Mouse (Mus musculus) MEL (cell line): ENCODE results near the gene Nos3. TPM values are rescaled to one million over a fixed set of nuclear protein-coding genes. Genes with fewer than 3 reads are reported as not detected.

Experiments used
- DNase-seq: peaks from one replicate; pipeline ENCODE4 v3.0.0; 2011; ENCODE audit warnings: low read depth, low spot score
- H3K27ac ChIP-seq: 2 replicates; pipeline ENCODE4 v1.5.1; 2012; ENCODE audit warnings: low read depth, mild to moderate bottlenecking, control low read depth, low read length, moderate library complexity; ENCODE audit not compliant: control insufficient read depth
- H3K27me3 ChIP-seq, 2 experiments: fragments of 150-350 bp in 1 of 2; sonication (generic) in 1 of 2; 2 replicates each; pipeline ENCODE4 v1.6.1; 2012; ENCODE audit warnings: low read length in 2 of 2, mild to moderate bottlenecking in 2 of 2, improper control_type of control experiment in 1 of 2, moderate library complexity in 1 of 2; ENCODE audit not compliant: insufficient read depth in 2 of 2, control insufficient read depth in 1 of 2
- H3K36me3 ChIP-seq, 2 experiments: 2 replicates each; pipeline ENCODE4 v1.6.1; 2012 to 2014; ENCODE audit warnings: low read length in 2 of 2, improper control_type of control experiment in 1 of 2, inconsistent platforms in 1 of 2, mild to moderate bottlenecking in 1 of 2; ENCODE audit not compliant: insufficient read depth in 2 of 2, control insufficient read depth in 1 of 2
- H3K4me1 ChIP-seq, 2 experiments: fragments of 150-350 bp in 1 of 2; sonication (generic) in 1 of 2; 2 replicates each; pipeline ENCODE4 v1.6.1; 2012; ENCODE audit warnings: low read length in 2 of 2, improper control_type of control experiment in 1 of 2, mild to moderate bottlenecking in 1 of 2; ENCODE audit not compliant: insufficient read depth in 2 of 2, control insufficient read depth in 1 of 2
- H3K4me3 ChIP-seq, 2 experiments: fragments of 150-350 bp in 1 of 2; sonication (generic) in 1 of 2; 2 replicates each; pipeline ENCODE4 v1.5.1; 2012; ENCODE audit warnings: low read depth in 2 of 2, low read length in 2 of 2, mild to moderate bottlenecking in 2 of 2, moderate library complexity in 2 of 2, control low read depth in 1 of 2, improper control_type of control experiment in 1 of 2; ENCODE audit not compliant: control insufficient read depth in 1 of 2, insufficient read depth in 1 of 2
- H3K79me2 ChIP-seq: 2 replicates; pipeline ENCODE4 v1.6.1; 2012; ENCODE audit warnings: mild to moderate bottlenecking, low read length, moderate library complexity; ENCODE audit not compliant: control insufficient read depth, poor library complexity, insufficient read depth
- H3K9ac ChIP-seq: 2 replicates; pipeline ENCODE4 v1.6.1; 2012; ENCODE audit warnings: low read depth, mild to moderate bottlenecking, control low read depth, low read length, moderate library complexity; ENCODE audit not compliant: control insufficient read depth, poor library complexity, severe bottlenecking
- H3K9me3 ChIP-seq: fragments of 150-350 bp; sonication (generic); replicated peaks from 2 replicates; pipeline ENCODE4 v1.6.1; 2012; ENCODE audit warnings: mild to moderate bottlenecking, low read length, improper control_type of control experiment, moderate library complexity; ENCODE audit not compliant: insufficient read depth
- BHLHE40 ChIP-seq: IDR thresholded peaks from 2 replicates; pipeline ENCODE4 v1.6.1; 2012; ENCODE audit warnings: low read depth, mild to moderate bottlenecking, inconsistent platforms, low read length, improper control_type of control experiment, borderline replicate concordance
- CHD1 ChIP-seq: IDR thresholded peaks from 2 replicates; pipeline ENCODE4 v1.6.1; 2012; ENCODE audit warnings: low read depth, mild to moderate bottlenecking, inconsistent platforms, low read length, improper control_type of control experiment
- CHD2 ChIP-seq: IDR thresholded peaks from 2 replicates; pipeline ENCODE4 v1.6.1; 2011; ENCODE audit warnings: low read length, improper control_type of control experiment
- CTCF ChIP-seq, 3 experiments: IDR thresholded peaks in 2 of 3; conservative IDR thresholded peaks in 1 of 3; 2 replicates each; pipeline ENCODE4 v1.5.1; 2011 to 2012; ENCODE audit warnings: low read length in 3 of 3, low read depth in 2 of 3, mild to moderate bottlenecking in 2 of 3, improper control_type of control experiment in 1 of 3, inconsistent platforms in 1 of 3, mixed read lengths in 1 of 3, moderate library complexity in 1 of 3; ENCODE audit not compliant: control insufficient read depth in 1 of 3, insufficient read depth in 1 of 3, poor library complexity in 1 of 3, severe bottlenecking in 1 of 3
- E2F4 ChIP-seq: IDR thresholded peaks from 2 replicates; pipeline ENCODE4 v1.6.1; 2011; ENCODE audit warnings: low read depth, low read length, improper control_type of control experiment, borderline replicate concordance
- ELF1 ChIP-seq: IDR thresholded peaks from 2 replicates; pipeline ENCODE4 v1.6.1; 2014; ENCODE audit warnings: low read depth, mild to moderate bottlenecking, inconsistent platforms, low read length, improper control_type of control experiment, moderate library complexity
- EP300 ChIP-seq, 2 experiments: IDR thresholded peaks; 2 replicates each; pipeline ENCODE4 v1.6.1; 2011; ENCODE audit warnings: improper control_type of control experiment in 2 of 2, low read length in 2 of 2, low read depth in 1 of 2, mild to moderate bottlenecking in 1 of 2
- GATA1 ChIP-seq: IDR thresholded peaks from 2 replicates; pipeline ENCODE4 v1.6.1; 2011; ENCODE audit warnings: low read depth, low read length, improper control_type of control experiment
- HCFC1 ChIP-seq: IDR thresholded peaks from 2 replicates; pipeline ENCODE4 v1.6.1; 2012; ENCODE audit warnings: low read depth, mild to moderate bottlenecking, inconsistent platforms, low read length, improper control_type of control experiment, moderate library complexity
- KAT2A ChIP-seq: conservative IDR thresholded peaks from 2 replicates; pipeline ENCODE4 v1.6.1; 2012; ENCODE audit warnings: low read depth, low read length, improper control_type of control experiment, inconsistent platforms
- MAFK ChIP-seq: IDR thresholded peaks from 2 replicates; pipeline ENCODE4 v1.6.1; 2011; ENCODE audit warnings: low read depth, mild to moderate bottlenecking, low read length, improper control_type of control experiment, borderline replicate concordance
- MAZ ChIP-seq: IDR thresholded peaks from 2 replicates; pipeline ENCODE4 v1.6.1; 2012; ENCODE audit warnings: low read depth, mild to moderate bottlenecking, inconsistent platforms, low read length, improper control_type of control experiment
- MEF2A ChIP-seq: IDR thresholded peaks from 2 replicates; pipeline ENCODE4 v1.6.1; 2014; ENCODE audit warnings: low read depth, mild to moderate bottlenecking, inconsistent platforms, low read length, improper control_type of control experiment; ENCODE audit not compliant: poor library complexity, insufficient replicate concordance, severe bottlenecking; ENCODE audit errors: extremely low read depth
- MYB ChIP-seq: IDR thresholded peaks from 2 replicates; pipeline ENCODE4 v1.6.1; 2011; ENCODE audit warnings: mild to moderate bottlenecking, low read depth, low read length, improper control_type of control experiment
- MYC ChIP-seq: IDR thresholded peaks from 2 replicates; pipeline ENCODE4 v1.6.1; 2011; ENCODE audit warnings: low read depth, mild to moderate bottlenecking, low read length, improper control_type of control experiment, moderate library complexity
- NELFE ChIP-seq: IDR thresholded peaks from 2 replicates; pipeline ENCODE4 v1.6.1; 2011; ENCODE audit warnings: low read depth, low read length, improper control_type of control experiment
- NRF1 ChIP-seq: IDR thresholded peaks from 2 replicates; pipeline ENCODE4 v1.6.1; 2014; ENCODE audit warnings: low read depth, mild to moderate bottlenecking, inconsistent platforms, low read length, improper control_type of control experiment, moderate library complexity; ENCODE audit not compliant: poor library complexity, insufficient read depth, severe bottlenecking
- POLR2A ChIP-seq, 2 experiments: IDR thresholded peaks; 2 replicates each; pipeline ENCODE4 v1.6.1; 2011 to 2012; ENCODE audit warnings: low read length in 2 of 2, mild to moderate bottlenecking in 2 of 2, control low read depth in 1 of 2, improper control_type of control experiment in 1 of 2, low read depth in 1 of 2, moderate library complexity in 1 of 2; ENCODE audit not compliant: control insufficient read depth in 1 of 2, insufficient read depth in 1 of 2, poor library complexity in 1 of 2
- POLR2AphosphoS2 ChIP-seq: IDR thresholded peaks from 2 replicates; pipeline ENCODE4 v1.6.1; 2011; ENCODE audit warnings: low read length, improper control_type of control experiment
- RAD21 ChIP-seq: IDR thresholded peaks from 2 replicates; pipeline ENCODE4 v1.6.1; 2011; ENCODE audit warnings: mild to moderate bottlenecking, low read depth, low read length, improper control_type of control experiment
- TAL1 ChIP-seq: IDR thresholded peaks from 2 replicates; pipeline ENCODE4 v1.6.1; 2012; ENCODE audit warnings: mild to moderate bottlenecking, inconsistent platforms, low read length, moderate library complexity, mixed read lengths
- USF1 ChIP-seq: IDR thresholded peaks from 2 replicates; pipeline ENCODE4 v1.6.1; 2014; ENCODE audit warnings: low read depth, mild to moderate bottlenecking, inconsistent platforms, low read length, improper control_type of control experiment, moderate library complexity
- USF2 ChIP-seq, 2 experiments: IDR thresholded peaks; 2 replicates each; pipeline ENCODE4 v1.6.1; 2011 to 2012; ENCODE audit warnings: improper control_type of control experiment in 2 of 2, low read length in 2 of 2, borderline replicate concordance in 1 of 2, inconsistent platforms in 1 of 2, low read depth in 1 of 2, mild to moderate bottlenecking in 1 of 2; ENCODE audit not compliant: insufficient read depth in 1 of 2
- ZKSCAN1 ChIP-seq: IDR thresholded peaks from 2 replicates; pipeline ENCODE4 v1.6.1; 2012; ENCODE audit warnings: low read depth, mild to moderate bottlenecking, inconsistent platforms, low read length, improper control_type of control experiment, moderate library complexity
- polyA plus RNA-seq, 2 experiments: library from polyadenylated mRNA; stranded (reverse) in 1 of 2; unstranded in 1 of 2; fragments of >175 nt in 1 of 2; fragments of >200 nt in 1 of 2; gene quantifications; 2 replicates each; pipeline versions ENCODE4 v1.2.1 to v1.2.4; 2012; ENCODE audit warnings: low replicate concordance in 2 of 2, low read depth in 1 of 2; ENCODE audit not compliant: insufficient read length in 2 of 2, insufficient read depth in 1 of 2, missing spikeins in 1 of 2
- total RNA-seq: library from RNA; depleted of rRNA; stranded (reverse); fragments of 300-350 nt; gene quantifications from 2 replicates; pipeline ENCODE4 v1.2.3, GENCODE M21; 2012

Nos3 gene
- total and polyA plus RNA-seq, 3 experiments = 3.9 to 6.2 TPM; not detected in 1

GRCm38 (mm10) chr5:24416222-24416736 lies 51.7 kb downstream of the Nos3 start (continued):
- no peak for TF ChIP-seq ZKSCAN1
- TF ChIP-seq CHD2 = no peak

- H3K27me3 ChIP-seq = no peaks in the 10 kb centered on the region
- TF ChIP-seq MYC (no peak), CHD1 (no peak), NELFE (no peak), MEF2A (no peak), POLR2AphosphoS2 (no peak), NRF1 (no peak), ZKSCAN1 (no peak), TAL1 (no peak), CHD2 (no peak), MAFK (no peak), POLR2A (IDR thresholded peaks at IDR 0.05; ENCODE audit: control insufficient read depth in 1 of 2, insufficient read depth in 1 of 2, low read depth in 1 of 2, low read length in 2 of 2, poor library complexity in 1 of 2) (no peak), USF2 (IDR thresholded peaks at IDR 0.05; ENCODE audit: borderline replicate concordance in 1 of 2, insufficient read depth in 1 of 2, low read depth in 1 of 2, low read length in 2 of 2) (no peak), HCFC1 (no peak), ELF1 (no peak), EP300 (IDR thresholded peaks at IDR 0.05; ENCODE audit: low read depth in 1 of 2, low read length in 2 of 2) (no peak), KAT2A (no peak), GATA1 (no peak)
- TF ChIP-seq, all 39 proteins: peak for 0
- H3K36me3 ChIP-seq = peaks cover 0 to under 1% of the 10 kb centered on the region in 2 experiments; a peak in 1 of 4 replicates
- H3K27ac ChIP-seq = no peak overlapping the region
- H3K9ac ChIP-seq = no peak overlapping the region
- no peak for DNase-seq
- no peaks in the 10 kb centered on the region for H3K79me2 ChIP-seq
- peaks cover 0 to 5% of the 10 kb centered on the region in 2 experiments; a peak in 2 of 4 replicates for H3K4me1 ChIP-seq
- no peak overlapping the region for H3K4me3 ChIP-seq
- no peaks in the 10 kb centered on the region for H3K9me3 ChIP-seq
Observed at GRCm38 (mm10) chr5:24417587-24417986, 53.0 kb downstream of the Nos3 start.

- H3K4me1 ChIP-seq = peaks cover 3 to 8% of the 10 kb centered on the region in 2 experiments; a peak in 3 of 4 replicates
Observed at GRCm38 (mm10) chr5:24420381-24420780, 55.8 kb downstream of the Nos3 start.

More at GRCm38 (mm10) chr5:24420381-24420780, 55.8 kb downstream of the Nos3 start:
- Histone ChIP-seq H3K79me2 (peaks cover 8% of the 10 kb centered on the region; the same call in 1 of the 2 replicates), H3K27ac (no peak overlapping the region)
- no peak for TF ChIP-seq MAZ
- TF ChIP-seq CHD2 = no peak
- TF ChIP-seq E2F4 = no peak
- TF ChIP-seq POLR2A (IDR thresholded peaks at IDR 0.05; ENCODE audit: control insufficient read depth in 1 of 2, insufficient read depth in 1 of 2, low read depth in 1 of 2, low read length in 2 of 2, poor library complexity in 1 of 2) = no peak
- TF ChIP-seq USF1 = no peak
- TF ChIP-seq RAD21 = no peak
- no peak for TF ChIP-seq TAL1
- TF ChIP-seq GATA1 = no peak
- no peak for TF ChIP-seq ELF1
- no peak for TF ChIP-seq EP300 (IDR thresholded peaks at IDR 0.05; ENCODE audit: low read depth in 1 of 2, low read length in 2 of 2)
- TF ChIP-seq MYB = no peak
- TF ChIP-seq CTCF (IDR thresholded peaks at IDR 0.05 in 2 of 3, conservative IDR thresholded peaks at IDR 0.05 in 1 of 3; ENCODE audit: control insufficient read depth in 1 of 3, insufficient read depth in 1 of 3, low read depth in 2 of 3, low read length in 3 of 3, poor library complexity in 1 of 3, severe bottlenecking in 1 of 3) = no peak
- no peak for TF ChIP-seq BHLHE40
- TF ChIP-seq ZKSCAN1 = no peak
- TF ChIP-seq, all 39 proteins: peak for 0
- Histone ChIP-seq H3K9ac (no peak overlapping the region), H3K27me3 (no peaks in the 10 kb centered on the region), H3K36me3 (peaks cover 0 to 2% of the 10 kb centered on the region in 2 experiments; a peak in 1 of 4 replicates), H3K9me3 (no peaks in the 10 kb centered on the region), H3K4me3 (no peak overlapping the region)
- DNase-seq = no peak
